Mouse (Mus musculus): Measurements from ENCODE around the gene Fhit. TPM values are rescaled to one million over a fixed set of nuclear protein-coding genes. Genes with fewer than 3 reads are reported as not detected.

Fhit gene
- total RNA-seq, 1 experiment from 2014 or later = 7.7 TPM

- ATAC-seq (replicated peaks; ENCODE audit: low read depth, poor library complexity, severe bottlenecking) = no peak
These were observed 1345.9 kb downstream of the Fhit start for GRCm38 (mm10) chr14:9815963-9816362.

- ATAC-seq (replicated peaks; ENCODE audit: low read depth, poor library complexity, severe bottlenecking) = no peak
These were observed 1350.0 kb downstream of the Fhit start for GRCm38 (mm10) chr14:9811847-9812321.

GRCm38 (mm10) chr14:9811177-9811846, 1350.5 kb downstream of the Fhit start:
- no peak for ATAC-seq (replicated peaks; ENCODE audit: low read depth, poor library complexity, severe bottlenecking)

- ATAC-seq (replicated peaks; ENCODE audit: low read depth, poor library complexity, severe bottlenecking) = no peak
These were observed 1368.4 kb downstream of the Fhit start for GRCm38 (mm10) chr14:9793403-9793802.

- ATAC-seq (replicated peaks; ENCODE audit: low read depth, poor library complexity, severe bottlenecking) = no peak
These were observed 1373.4 kb downstream of the Fhit start for GRCm38 (mm10) chr14:9788402-9788950.

- ATAC-seq (replicated peaks; ENCODE audit: low read depth, poor library complexity, severe bottlenecking) = no peak
These were observed 1374.4 kb downstream of the Fhit start for GRCm38 (mm10) chr14:9787389-9787788.

- no peak for ATAC-seq (replicated peaks; ENCODE audit: low read depth, poor library complexity, severe bottlenecking)
These were observed 1376.0 kb downstream of the Fhit start for GRCm38 (mm10) chr14:9785861-9786260.

- no peak for ATAC-seq (replicated peaks; ENCODE audit: low read depth, poor library complexity, severe bottlenecking)
These were observed 1410.5 kb downstream of the Fhit start for GRCm38 (mm10) chr14:9751341-9751740.

- ATAC-seq (replicated peaks; ENCODE audit: low read depth, poor library complexity, severe bottlenecking) = no peak
These were observed 1413.1 kb downstream of the Fhit start for GRCm38 (mm10) chr14:9748709-9749108.

- ATAC-seq (replicated peaks; ENCODE audit: low read depth, poor library complexity, severe bottlenecking) = no peak
These were observed 1439.8 kb downstream of the Fhit start for GRCm38 (mm10) chr14:9721917-9722472.

GRCm38 (mm10) chr14:9698621-9699020, 1463.2 kb downstream of the Fhit start:
- ATAC-seq (replicated peaks; ENCODE audit: low read depth, poor library complexity, severe bottlenecking) = no peak

GRCm38 (mm10) chr14:9697101-9697500, 1464.7 kb downstream of the Fhit start:
- no peak for ATAC-seq (replicated peaks; ENCODE audit: low read depth, poor library complexity, severe bottlenecking)

- no peak for ATAC-seq (replicated peaks; ENCODE audit: low read depth, poor library complexity, severe bottlenecking)
These were observed 1465.8 kb downstream of the Fhit start for GRCm38 (mm10) chr14:9696004-9696403.

GRCm38 (mm10) chr14:9695217-9695690, 1466.6 kb downstream of the Fhit start:
- ATAC-seq (replicated peaks; ENCODE audit: low read depth, poor library complexity, severe bottlenecking) = no peak

- ATAC-seq (replicated peaks; ENCODE audit: low read depth, poor library complexity, severe bottlenecking) = no peak
These were observed 1473.1 kb downstream of the Fhit start for GRCm38 (mm10) chr14:9688664-9689257.

GRCm38 (mm10) chr14:9684362-9684761, 1477.5 kb downstream of the Fhit start:
- no peak for ATAC-seq (replicated peaks; ENCODE audit: low read depth, poor library complexity, severe bottlenecking)

- 0 out of 2 replicates have a peak, but pooled peaks have one; percentile 32 for ATAC-seq (replicated peaks; ENCODE audit: low read depth, poor library complexity, severe bottlenecking)
These were observed 1489.1 kb downstream of the Fhit start for GRCm38 (mm10) chr14:9672728-9673127.

- no peak for ATAC-seq (replicated peaks; ENCODE audit: low read depth, poor library complexity, severe bottlenecking)
These were observed 1490.1 kb downstream of the Fhit start for GRCm38 (mm10) chr14:9671776-9672175.

- no peak for ATAC-seq (replicated peaks; ENCODE audit: low read depth, poor library complexity, severe bottlenecking)
These were observed 1492.1 kb downstream of the Fhit start for GRCm38 (mm10) chr14:9669766-9670165.

GRCm38 (mm10) chr14:9658445-9658844, 1503.4 kb downstream of the Fhit start:
- no peak for ATAC-seq (replicated peaks; ENCODE audit: low read depth, poor library complexity, severe bottlenecking)

GRCm38 (mm10) chr14:9651417-9651816, 1510.4 kb downstream of the Fhit start:
- ATAC-seq (replicated peaks; ENCODE audit: low read depth, poor library complexity, severe bottlenecking) = no peak

Data from common myeloid progenitor, adult 5-6 weeks (primary cell).